Mouse (Mus musculus) spleen, adult 18-20 months (tissue): ENCODE measurements around the gene Prr23a3.

Experiments
- DNase-seq, 2 experiments: peaks; one replicate each; pipeline ENCODE4 v3.0.0; 2022; ENCODE audit warnings: mixed read lengths in 2 of 2

The Prr23a3 gene

GRCm38 (mm10) chr9:98864571-98864970, at the start of gene Prr23a3:
Gene Prr23a3 (plus strand): TSS chr9:98864767.
- no peak for DNase-seq

GRCm38 (mm10) chr9:98816066-98816465, 48.5 kb upstream of the Prr23a3 start:
- no peak for DNase-seq

GRCm38 (mm10) chr9:98817592-98817991, 47.0 kb upstream of the Prr23a3 start:
- no peak for DNase-seq

- DNase-seq = no peak
Measured at GRCm38 (mm10) chr9:98818971-98819370, 45.6 kb upstream of the Prr23a3 start.

- no peak for DNase-seq
Measured at GRCm38 (mm10) chr9:98819481-98819880, 45.1 kb upstream of the Prr23a3 start.

GRCm38 (mm10) chr9:98820461-98820860, 44.1 kb upstream of the Prr23a3 start:
- no peak for DNase-seq

- no peak for DNase-seq
Measured at GRCm38 (mm10) chr9:98821067-98821466, 43.5 kb upstream of the Prr23a3 start.

GRCm38 (mm10) chr9:98823805-98824204, 40.8 kb upstream of the Prr23a3 start:
- DNase-seq = no peak

GRCm38 (mm10) chr9:98829508-98829907, 35.1 kb upstream of the Prr23a3 start:
- no peak for DNase-seq

- no peak for DNase-seq
Measured at GRCm38 (mm10) chr9:98837537-98838074, 27.0 kb upstream of the Prr23a3 start.

- no peak for DNase-seq
Measured at GRCm38 (mm10) chr9:98842117-98842516, 22.4 kb upstream of the Prr23a3 start, which contains the start of gene Prr23a1. Gene Prr23a1 (plus strand): TSS chr9:98842503.

GRCm38 (mm10) chr9:98856210-98856609, 8.4 kb upstream of the Prr23a3 start, which contains the start of gene Prr23a2:
Gene Prr23a2 (plus strand): TSS chr9:98856494.
- no peak for DNase-seq

- DNase-seq = no peak
Measured at GRCm38 (mm10) chr9:98863463-98863862, 1.1 kb upstream of the Prr23a3 start.

GRCm38 (mm10) chr9:98901486-98901885, 36.9 kb downstream of the Prr23a3 start:
- no peak for DNase-seq

GRCm38 (mm10) chr9:98902819-98903218, 38.3 kb downstream of the Prr23a3 start, which contains the start of gene 7420426K07Rik:
Gene 7420426K07Rik (plus strand): TSS chr9:98903119.
- no peak for DNase-seq
